Mouse (Mus musculus) layer of hippocampus, adult 2 months (tissue): Measurements from ENCODE around the gene Sel1l. TPM values are rescaled to one million over a fixed set of nuclear protein-coding genes. Genes with fewer than 3 reads are reported as not detected.

ENCODE experiments used
- DNase-seq, 2 experiments: peaks; one replicate each; pipeline ENCODE4 v3.0.0; 2022; ENCODE audit warnings: low spot score in 2 of 2
- H3K27ac ChIP-seq: fragments of 200-600 bp; 2 replicates; pipeline ENCODE4 v1.8.1; 2022
- H3K4me3 ChIP-seq: fragments of 200-600 bp; 2 replicates; pipeline ENCODE4 v1.8.1; 2022; ENCODE audit warnings: mild to moderate bottlenecking
- CTCF ChIP-seq: fragments of 200-600 bp; conservative IDR thresholded peaks from 2 replicates; pipeline ENCODE4 v1.8.1; 2022; ENCODE audit warnings: antibody characterized with exemption, mild to moderate bottlenecking, moderate library complexity
- total RNA-seq, 2 experiments: library from RNA; stranded (reverse); gene quantifications; 2 replicates each; pipeline ENCODE4 v1.2.3; 2021

Gene Sel1l
- total RNA-seq, 2 experiments from 2014 or later, result 167 to 172 TPM

- no peak within 1 kb of the TSS for H3K4me3 ChIP-seq
- TF ChIP-seq CTCF, result no peak
These were observed 61.0 kb downstream of the Sel1l start, which contains the start of gene Ston2 for GRCm38 (mm10) chr12:91787959-91788437. TSS of gene Ston2 (minus strand) at chr12:91788387.

GRCm38 (mm10) chr12:91786355-91786754, 62.6 kb downstream of the Sel1l start:
- DNase-seq, result no peak
- no peak for TF ChIP-seq CTCF
- H3K4me3 ChIP-seq, result no peak overlapping the region
- H3K27ac ChIP-seq, result no peak overlapping the region

More at GRCm38 (mm10) chr12:91787959-91788437, 61.0 kb downstream of the Sel1l start, which contains the start of gene Ston2:
- no peak within 1 kb of the TSS for H3K27ac ChIP-seq
- no peak for DNase-seq

- no peak for TF ChIP-seq CTCF
- DNase-seq, result no peak
These were observed 67.5 kb downstream of the Sel1l start for GRCm38 (mm10) chr12:91781432-91781831.

DNA sequence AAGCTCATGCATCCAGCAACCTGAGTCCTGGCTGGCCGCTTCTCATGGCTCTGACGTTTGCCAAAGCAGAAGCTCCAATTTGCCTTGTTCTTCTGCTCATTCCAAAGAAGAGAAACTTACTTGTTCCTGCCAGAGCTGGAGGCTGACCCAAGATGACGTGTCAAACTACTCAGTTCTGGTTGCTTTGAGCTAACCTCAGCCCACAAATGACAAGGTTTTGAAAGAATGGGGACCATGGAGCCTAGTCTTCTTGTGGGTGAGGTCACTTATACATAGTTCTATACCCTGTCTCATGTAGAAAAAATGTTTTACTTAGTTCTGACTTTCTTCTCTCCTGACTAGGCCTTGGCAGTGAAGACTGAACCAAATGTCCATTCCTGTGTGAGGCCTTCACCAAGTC, 68.4 kb downstream of the Sel1l start:
- Histone ChIP-seq H3K4me3 (no peak overlapping the region), H3K27ac (no peak overlapping the region)
- DNase-seq, result no peak
- TF ChIP-seq CTCF, result no peak

More at GRCm38 (mm10) chr12:91781432-91781831, 67.5 kb downstream of the Sel1l start:
- Histone ChIP-seq H3K27ac (no peak overlapping the region), H3K4me3 (no peak overlapping the region)

- DNase-seq, result peak; percentile 76 to 79
- Histone ChIP-seq H3K27ac (peak overlapping the region; percentile 92), H3K4me3 (peak overlapping the region; percentile 77)
- TF ChIP-seq CTCF, result no peak
These were observed 70.0 kb downstream of the Sel1l start for GRCm38 (mm10) chr12:91779004-91779365.

DNA sequence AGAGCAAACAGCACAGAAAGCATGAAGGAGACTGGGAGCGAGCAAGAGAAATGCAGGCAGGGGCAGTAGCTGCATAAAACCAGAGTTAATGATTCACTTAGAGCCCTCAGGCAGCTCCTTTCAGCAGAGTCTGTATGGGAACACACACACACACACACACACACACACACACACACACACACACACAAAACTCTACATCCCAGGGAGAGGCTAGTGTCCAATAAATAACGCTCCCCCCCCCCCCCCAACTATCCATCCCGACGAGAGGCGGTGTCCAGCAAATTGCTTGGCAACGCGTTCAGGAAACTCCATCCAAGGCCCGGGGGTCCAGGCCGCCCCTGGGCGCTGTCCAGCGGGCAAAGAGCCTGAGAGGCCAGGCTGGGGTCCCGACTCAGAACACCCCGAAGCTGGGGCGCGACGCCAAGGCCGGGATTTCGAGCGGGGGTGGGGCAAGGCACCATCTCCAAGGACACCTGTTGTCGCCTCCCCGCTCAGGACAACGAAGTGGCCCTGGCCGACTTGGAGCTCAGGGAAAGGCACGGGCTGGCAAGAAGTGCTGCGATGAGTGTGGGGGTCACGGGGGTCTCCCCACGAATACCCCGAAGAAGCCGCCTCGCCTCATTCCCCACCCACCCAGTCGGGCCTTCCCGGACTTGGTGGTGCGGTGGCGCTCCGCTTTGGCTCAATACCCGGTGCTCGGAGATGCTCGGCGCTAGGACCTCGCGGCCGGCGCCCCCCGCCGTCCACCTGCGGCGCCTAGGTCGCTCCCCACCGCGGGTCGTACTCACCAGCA, 70.5 kb downstream of the Sel1l start:
- H3K4me3 ChIP-seq, result peak overlapping the region; percentile 77
- no peak for TF ChIP-seq CTCF
- DNase-seq, result peak in 1 of 2 experiments; percentile 53
- peak overlapping the region; percentile 92 for H3K27ac ChIP-seq

DNA sequence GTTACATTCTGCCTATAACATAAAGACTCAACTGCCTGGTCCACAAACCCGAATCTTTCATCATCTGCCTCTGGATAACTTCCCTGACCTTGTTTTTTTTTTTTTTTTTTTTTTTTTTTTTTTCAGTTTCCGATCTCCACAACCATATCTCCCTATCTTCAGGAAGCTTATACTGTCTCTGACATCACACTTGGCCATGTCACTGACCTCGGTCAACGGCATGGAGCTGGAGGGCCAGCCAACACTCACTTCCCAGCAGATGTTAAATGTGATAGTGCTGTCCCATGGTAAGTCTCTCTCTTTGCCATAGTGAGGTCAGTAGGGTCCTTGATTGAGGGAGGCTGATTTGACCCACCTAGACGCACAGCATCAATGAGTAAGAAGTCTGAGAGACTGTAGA, 72.6 kb downstream of the Sel1l start:
- H3K27ac ChIP-seq, result peak overlapping the region; percentile 71
- no peak for TF ChIP-seq CTCF
- no peak for DNase-seq
- H3K4me3 ChIP-seq, result no peak overlapping the region; the same call in 1 of the 2 replicates

DNA sequence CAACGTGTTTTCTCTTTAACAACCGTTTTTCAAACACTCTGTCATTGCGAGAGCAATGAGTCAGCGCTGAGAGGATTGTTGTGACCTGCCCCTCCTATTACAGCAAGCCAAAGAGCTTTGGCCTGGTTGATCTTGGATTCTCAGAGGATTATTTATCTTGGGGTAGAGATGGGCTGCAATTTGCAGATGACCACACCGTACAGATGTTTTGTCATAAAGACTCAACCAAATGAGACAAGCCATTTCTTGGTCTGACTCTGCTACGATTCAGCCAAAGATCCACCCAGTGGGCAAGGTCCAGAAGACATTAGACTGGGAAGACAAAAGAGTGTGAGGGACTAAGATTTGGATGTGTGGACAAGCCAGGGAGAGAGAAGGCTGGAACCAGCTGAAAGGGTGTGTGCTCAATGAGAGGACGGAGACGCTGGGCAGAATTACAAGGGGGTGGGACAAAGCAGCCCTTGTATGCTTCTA, 74.1 kb downstream of the Sel1l start:
- Histone ChIP-seq H3K4me3 (no peak overlapping the region), H3K27ac (peak overlapping the region; percentile 71)
- peak in 1 of 2 experiments; percentile 58 for DNase-seq
- TF ChIP-seq CTCF, result no peak

GRCm38 (mm10) chr12:91768871-91769270, 80.1 kb downstream of the Sel1l start:
- DNase-seq, result no peak
- Histone ChIP-seq H3K4me3 (no peak overlapping the region), H3K27ac (no peak overlapping the region)
- no peak for TF ChIP-seq CTCF

DNA sequence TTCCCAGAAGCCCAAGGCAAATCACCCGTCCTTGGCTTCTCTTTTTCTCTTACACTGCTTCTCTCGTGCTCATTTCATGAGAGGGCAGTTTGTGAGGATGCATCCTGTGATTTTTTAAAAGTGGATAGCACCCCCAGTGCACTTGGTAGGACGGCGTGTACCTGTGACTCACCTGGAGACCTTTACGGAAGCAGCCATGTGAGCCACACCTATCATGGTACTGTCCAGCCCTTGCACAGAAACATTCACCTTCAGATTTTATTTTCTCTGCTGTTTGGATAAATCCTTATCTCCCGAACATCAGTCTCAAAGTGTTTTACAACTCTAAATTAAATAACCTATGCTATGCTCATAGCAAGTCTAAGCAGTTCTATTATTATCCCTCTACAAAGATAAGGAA, 80.8 kb downstream of the Sel1l start:
- DNase-seq, result no peak
- Histone ChIP-seq H3K27ac (no peak overlapping the region), H3K4me3 (no peak overlapping the region)
- TF ChIP-seq CTCF, result no peak

- peak overlapping the region; percentile 61 for H3K27ac ChIP-seq
- peak; percentile 47 to 64 for DNase-seq
- no peak for TF ChIP-seq CTCF
- H3K4me3 ChIP-seq, result peak overlapping the region; percentile 39
These were observed 82.4 kb downstream of the Sel1l start for GRCm38 (mm10) chr12:91766338-91767107.

GRCm38 (mm10) chr12:91765504-91765903, 83.5 kb downstream of the Sel1l start:
- Histone ChIP-seq H3K4me3 (no peak overlapping the region; the same call in 1 of the 2 replicates), H3K27ac (peak overlapping the region; percentile 61; the same call in 1 of the 2 replicates)
- DNase-seq, result no peak
- TF ChIP-seq CTCF, result no peak

DNA sequence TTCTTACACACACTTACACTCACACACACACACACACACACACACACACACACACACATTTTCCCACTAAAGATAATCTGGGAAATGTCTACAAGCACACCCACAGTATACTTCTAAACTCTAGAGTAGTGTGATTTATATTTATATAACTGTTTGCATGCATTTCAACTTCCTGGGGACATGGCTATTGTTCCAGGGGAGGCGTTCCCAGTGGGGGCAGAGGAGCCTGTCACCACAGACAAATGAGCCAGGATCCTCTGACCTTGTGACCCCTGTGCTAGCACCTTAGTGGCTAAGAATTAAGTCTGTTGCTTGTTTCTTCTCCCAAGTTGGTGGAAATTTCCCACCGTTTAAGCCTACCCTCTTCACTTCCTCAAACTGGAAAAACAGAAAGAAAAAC, 83.9 kb downstream of the Sel1l start:
- DNase-seq, result no peak
- Histone ChIP-seq H3K27ac (peak overlapping the region; percentile 61; the same call in 1 of the 2 replicates), H3K4me3 (no peak overlapping the region)
- no peak for TF ChIP-seq CTCF
